Mouse (Mus musculus) testis, adult 2 months (tissue): ENCODE results near the gene Tesmin.

Experiments
- CTCF ChIP-seq: fragments of 200-500 bp; IDR thresholded peaks from 2 replicates; pipeline ENCODE4 v1.5.1; 2012; ENCODE audit warnings: low read depth, mild to moderate bottlenecking, inconsistent platforms, low read length, moderate library complexity; ENCODE audit not compliant: control insufficient read depth, insufficient read depth, insufficient replicate concordance
- POLR2A ChIP-seq: fragments of 200-500 bp; IDR thresholded peaks from 2 replicates; pipeline ENCODE4 v1.6.1; 2012; ENCODE audit warnings: low read depth, mild to moderate bottlenecking, inconsistent platforms, low read length, moderate library complexity; ENCODE audit not compliant: control insufficient read depth

DNA sequence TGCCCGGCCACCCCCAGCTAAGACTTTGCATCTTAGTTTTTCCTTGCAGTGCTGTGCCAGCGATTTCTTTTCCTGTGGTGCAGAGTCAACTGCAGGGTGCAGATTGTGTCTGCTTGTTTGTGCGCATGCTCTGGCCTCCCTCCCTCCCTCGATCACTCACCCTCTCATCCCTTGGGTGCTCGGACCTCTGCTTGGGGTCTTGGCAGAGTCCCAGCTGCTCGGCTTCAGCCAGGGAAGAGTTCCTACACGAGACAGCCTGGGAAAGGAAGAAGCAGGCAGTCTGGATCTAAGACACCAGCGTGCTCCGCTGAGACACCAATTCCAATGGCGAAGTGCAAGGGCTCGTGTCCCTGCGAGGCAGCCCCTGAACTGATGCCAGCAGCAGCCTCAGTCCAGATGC lies 15.3 kb upstream of the Tesmin start:
- no peak for TF ChIP-seq POLR2A
- TF ChIP-seq CTCF = no peak
